Mouse (Mus musculus): ENCODE results near the gene Nlrp4b. TPM values are rescaled to one million over a fixed set of nuclear protein-coding genes. Genes with fewer than 3 reads are reported as not detected.
"Not testable (repeated sequence)": the region's sequence is repeated elsewhere in the genome, so short reads cannot be mapped to it uniquely, and the experiment has no call there.

The Nlrp4b gene
- not detected for polyA plus RNA-seq (2012; fragmentation: generic; extraction: Trizol)
- long read RNA-seq, experiment 1, result 0 reads
- long read RNA-seq, experiment 2, result 0 reads

GRCm38 (mm10) chr7:10687489-10687888 is at the start of gene Nlrp4b:
Gene Nlrp4b (plus strand): TSS chr7:10687789.
- H3K27me3 ChIP-seq (ENCODE audit: control insufficient read depth, insufficient read depth, insufficient read length), result no peaks in the 10 kb centered on the region
- H3K36me3 ChIP-seq (ENCODE audit: control insufficient read depth, insufficient read depth), result no peaks in the 10 kb centered on the region
- no peak within 1 kb of the TSS for H3K4me3 ChIP-seq (ENCODE audit: insufficient read depth, poor library complexity, severe bottlenecking)
- TF ChIP-seq FOSL1 (IDR thresholded peaks at IDR 0.05; ENCODE audit: insufficient read depth, low read length, poor library complexity, severe bottlenecking) (no peak), CTCF (IDR thresholded peaks at IDR 0.05; ENCODE audit: control insufficient read depth, insufficient read depth, insufficient read length) (no peak), CEBPB (IDR thresholded peaks at IDR 0.05; ENCODE audit: low read depth) (no peak), MYOD1 (IDR thresholded peaks at IDR 0.05; ENCODE audit: control insufficient read depth, insufficient read length, low read depth) (no peak), MAX (IDR thresholded peaks at IDR 0.05) (no peak), MYOG (IDR thresholded peaks at IDR 0.05; ENCODE audit: control insufficient read depth, extremely low read depth, insufficient read length) (no peak), USF1 (IDR thresholded peaks at IDR 0.05; ENCODE audit: low read depth) (no peak)
- no peaks in the 10 kb centered on the region for H3K79me3 ChIP-seq (ENCODE audit: low read depth)
- H3K79me2 ChIP-seq (ENCODE audit: control insufficient read depth, insufficient read depth), result no peaks in the 10 kb centered on the region
- no peak within 1 kb of the TSS for H3ac ChIP-seq (ENCODE audit: control insufficient read depth, insufficient read length, low read depth)

DNA sequence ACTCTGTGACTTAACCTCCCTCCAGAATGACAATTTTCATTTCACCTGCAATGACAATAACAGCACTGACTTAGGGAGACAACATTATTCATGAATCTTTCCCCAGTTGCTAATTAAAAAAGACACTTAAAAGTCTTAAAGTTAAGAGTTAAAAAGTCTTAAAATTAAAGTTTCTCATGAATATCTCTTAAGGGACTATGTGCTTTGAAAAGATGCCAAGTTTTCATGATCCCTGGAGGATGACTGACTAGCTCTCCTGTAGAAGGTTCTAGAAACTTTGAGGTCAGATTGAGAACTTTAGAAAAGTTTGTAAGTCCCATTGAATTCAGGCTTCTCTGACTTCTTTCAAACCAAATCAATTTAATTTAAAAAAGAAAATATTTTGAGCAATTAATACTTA is 66.7 kb downstream of the Nlrp4b start, which contains the start of gene Vmn1r71:
TSS of gene Vmn1r71 (minus strand) at position 101 of the 400 bp plus-strand sequence.
- Histone ChIP-seq H3ac (ENCODE audit: control insufficient read depth, insufficient read length, low read depth) (no peak within 1 kb of the TSS), H3K36me3 (ENCODE audit: control insufficient read depth, insufficient read depth) (no peaks in the 10 kb centered on the region), H3K4me3 (ENCODE audit: insufficient read depth, poor library complexity, severe bottlenecking) (no peak within 1 kb of the TSS), H3K79me2 (ENCODE audit: control insufficient read depth, insufficient read depth) (no peaks in the 10 kb centered on the region), H3K27me3 (ENCODE audit: control insufficient read depth, insufficient read depth, insufficient read length) (no peaks in the 10 kb centered on the region), H3K79me3 (ENCODE audit: low read depth) (no peaks in the 10 kb centered on the region)
- TF ChIP-seq MYOG (IDR thresholded peaks at IDR 0.05; ENCODE audit: control insufficient read depth, extremely low read depth, insufficient read length) (no peak), MAX (IDR thresholded peaks at IDR 0.05) (no peak), MYOD1 (IDR thresholded peaks at IDR 0.05; ENCODE audit: control insufficient read depth, insufficient read length, low read depth) (no peak), CEBPB (IDR thresholded peaks at IDR 0.05; ENCODE audit: low read depth) (no peak), USF1 (IDR thresholded peaks at IDR 0.05; ENCODE audit: low read depth) (no peak), FOSL1 (IDR thresholded peaks at IDR 0.05; ENCODE audit: insufficient read depth, low read length, poor library complexity, severe bottlenecking) (no peak), CTCF (IDR thresholded peaks at IDR 0.05; ENCODE audit: control insufficient read depth, insufficient read depth, insufficient read length) (no peak)

- not testable (repeated sequence) for H3K27me3 ChIP-seq (ENCODE audit: control insufficient read depth, insufficient read depth, insufficient read length); H3K36me3 ChIP-seq (ENCODE audit: control insufficient read depth, insufficient read depth); H3K79me3 ChIP-seq (ENCODE audit: low read depth); H3K79me2 ChIP-seq (ENCODE audit: control insufficient read depth, insufficient read depth); H3K4me3 ChIP-seq (ENCODE audit: insufficient read depth, poor library complexity, severe bottlenecking); H3ac ChIP-seq (ENCODE audit: control insufficient read depth, insufficient read length, low read depth)
These were observed 70.0 kb downstream of the Nlrp4b start for GRCm38 (mm10) chr7:10757551-10757950.

Other genes starting within 250 kb of the Nlrp4b start
- not detected for gene Vmn1r67, start 244.5 kb upstream of the Nlrp4b start, polyA plus RNA-seq (2012; fragmentation: generic; extraction: Trizol)
- gene Zik1, start 192.4 kb upstream of the Nlrp4b start, polyA plus RNA-seq (2012; fragmentation: generic; extraction: Trizol), result 2.0 TPM
- not detected for gene Vmn1r68, start 129.3 kb upstream of the Nlrp4b start, polyA plus RNA-seq (2012; fragmentation: generic; extraction: Trizol)
- not detected for gene Vmn1r69, start 74.1 kb upstream of the Nlrp4b start, polyA plus RNA-seq (2012; fragmentation: generic; extraction: Trizol)
- not detected for gene Vmn1r70, start 56.3 kb upstream of the Nlrp4b start, polyA plus RNA-seq (2012; fragmentation: generic; extraction: Trizol)
- gene Vmn1r71, start 66.6 kb downstream of the Nlrp4b start, polyA plus RNA-seq (2012; fragmentation: generic; extraction: Trizol), result not detected
- gene Zscan4b, start 217.3 kb downstream of the Nlrp4b start, polyA plus RNA-seq (2012; fragmentation: generic; extraction: Trizol), result 0.07 TPM